Mouse (Mus musculus): ENCODE measurements around the gene Nps.

- TF ChIP-seq POLR2A (IDR thresholded peaks at IDR 0.05; ENCODE audit: borderline replicate concordance, insufficient read depth, low read length) (no peak), CTCF (IDR thresholded peaks at IDR 0.05; ENCODE audit: borderline replicate concordance, insufficient read depth, low read depth, low read length) (no peak)
These were observed 47.7 kb upstream of the Nps start for GRCm38 (mm10) chr7:135210831-135211230.
